Mouse (Mus musculus) cerebellum, postnatal 14 days (tissue): ENCODE measurements at regions not wholly inside any gene's neighbourhood (a gene's known extent, or its start where the extent isn't known, plus 50 kb on each side); places are given as distances from the start of the nearest gene placed in this dataset.

Experiments used
- DNase-seq, 2 experiments: peaks; one replicate each; pipeline ENCODE4 v3.0.0; 2021; ENCODE audit warnings: mixed read lengths in 2 of 2

- no peak for DNase-seq
Observed at GRCm38 (mm10) chr14:24770015-24770977, 283.4 kb downstream of the Rps24 start.

GRCm38 (mm10) chr14:24771663-24772062 is 284.7 kb downstream of the Rps24 start:
- no peak for DNase-seq

GRCm38 (mm10) chr14:24772129-24772528 is 285.2 kb downstream of the Rps24 start:
- no peak for DNase-seq

GRCm38 (mm10) chr14:24778748-24779630 is 292.1 kb downstream of the Rps24 start:
- peak; percentile 94 to 96 for DNase-seq

GRCm38 (mm10) chr14:24781674-24782073 is 294.7 kb downstream of the Rps24 start:
- no peak for DNase-seq

- DNase-seq: no peak
Observed at GRCm38 (mm10) chr14:24783889-24784288, 297.0 kb downstream of the Rps24 start.

- no peak for DNase-seq
Observed at GRCm38 (mm10) chr14:24785452-24785851, 298.5 kb downstream of the Rps24 start.

- DNase-seq: peak; percentile 89 to 94
Observed at GRCm38 (mm10) chr14:24793375-24794285, 306.7 kb downstream of the Rps24 start.

GRCm38 (mm10) chr14:24794359-24794845 is 307.5 kb downstream of the Rps24 start:
- DNase-seq: peak; percentile 61 to 64

GRCm38 (mm10) chr14:24797494-24797893 is 310.6 kb downstream of the Rps24 start:
- no peak for DNase-seq

- no peak for DNase-seq
Observed at GRCm38 (mm10) chr14:24798066-24798465, 311.1 kb downstream of the Rps24 start.

GRCm38 (mm10) chr14:24803001-24803655 is 316.2 kb downstream of the Rps24 start:
- DNase-seq: no peak

GRCm38 (mm10) chr14:24807061-24807460 is 320.1 kb downstream of the Rps24 start:
- DNase-seq: no peak

GRCm38 (mm10) chr14:24822876-24823567 is 336.1 kb downstream of the Rps24 start:
- no peak for DNase-seq

GRCm38 (mm10) chr14:24824351-24824750 is 337.4 kb downstream of the Rps24 start:
- no peak for DNase-seq

- no peak for DNase-seq
Observed at GRCm38 (mm10) chr14:24825722-24826386, 338.9 kb downstream of the Rps24 start.

- peak; percentile 48 to 52 for DNase-seq
Observed at GRCm38 (mm10) chr14:24826471-24827337, 339.8 kb downstream of the Rps24 start.

GRCm38 (mm10) chr14:24827381-24828031 is 340.6 kb downstream of the Rps24 start:
- DNase-seq: no peak

- DNase-seq: no peak
Observed at GRCm38 (mm10) chr14:24829001-24829400, 342.1 kb downstream of the Rps24 start.
